Mouse (Mus musculus): ENCODE data around the gene Urod. TPM values are rescaled to one million over a fixed set of nuclear protein-coding genes. Genes with fewer than 3 reads are reported as not detected.

Gene Urod
- total RNA-seq, 2 experiments from 2014 or later = 59.1 to 69.1 TPM

DNA sequence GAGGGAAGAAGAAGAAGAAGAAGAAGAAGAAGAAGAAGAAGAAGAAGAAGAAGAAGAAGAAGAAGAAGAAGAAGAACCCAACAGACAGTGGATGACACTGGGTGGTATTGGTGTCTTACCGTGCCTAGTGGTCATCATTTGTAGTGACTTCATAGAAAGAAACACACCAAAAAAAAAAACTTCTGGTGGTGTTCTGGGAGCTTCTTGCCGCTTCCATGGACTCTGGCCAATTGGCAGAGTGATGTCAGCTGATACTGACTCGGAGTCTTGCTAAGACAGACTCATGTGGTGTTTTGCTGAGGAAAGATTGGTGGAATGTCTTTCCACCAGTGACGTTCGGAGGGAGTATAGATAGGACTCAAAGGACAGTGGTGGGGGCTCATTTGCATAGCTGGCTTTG, 16.0 kb upstream of the Urod start:
- DNase-seq = no peak
- intact Hi-C loops (cut with DNase I) = no loop called here
- no peak for TF ChIP-seq CTCF (IDR thresholded peaks at IDR 0.05)
- H3K27ac ChIP-seq = no peak overlapping the region
- no peak overlapping the region for H3K4me3 ChIP-seq

DNA sequence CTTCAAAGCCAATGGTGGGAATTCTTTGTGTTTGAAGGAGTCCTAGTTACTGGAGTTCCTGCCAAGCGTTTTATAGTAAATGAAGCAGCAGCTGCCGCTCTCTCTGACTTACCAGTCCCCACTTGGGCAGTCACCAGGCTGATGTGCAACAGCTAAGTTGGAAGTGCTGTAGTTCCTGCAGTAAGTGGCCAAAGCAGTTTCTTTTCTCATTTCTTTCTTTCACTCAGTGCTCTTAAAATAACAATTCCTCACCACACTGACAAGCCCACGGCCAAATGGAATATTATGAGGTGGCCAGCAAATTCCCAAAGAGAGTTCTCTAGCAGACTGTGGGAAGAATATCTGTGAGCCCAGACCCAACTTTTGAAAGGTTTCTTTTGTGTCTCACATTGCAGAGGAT, 12.8 kb upstream of the Urod start:
- Histone ChIP-seq H3K4me3 (no peak overlapping the region), H3K27ac (peak overlapping the region; percentile 31; the same call in 1 of the 2 replicates)
- no peak for DNase-seq
- no peak for TF ChIP-seq CTCF (IDR thresholded peaks at IDR 0.05)
- intact Hi-C loops (cut with DNase I) = loop anchor here (10.0 kb wide), 1 partner anchor 208 kb away; no protein-coding TSS in a partner anchor

- intact Hi-C loops (cut with DNase I) = loop anchor here (10.0 kb wide), 1 partner anchor 209 kb away; no protein-coding TSS in a partner anchor
- no peak overlapping the region for H3K27ac ChIP-seq
- H3K4me3 ChIP-seq = no peak overlapping the region
- DNase-seq = no peak
- TF ChIP-seq CTCF (IDR thresholded peaks at IDR 0.05) = no peak
Measured at GRCm38 (mm10) chr4:117005611-117006400, 11.6 kb upstream of the Urod start.

GRCm38 (mm10) chr4:117004649-117005048, 10.4 kb upstream of the Urod start:
- H3K4me3 ChIP-seq = no peak overlapping the region
- no peak for DNase-seq
- no peak overlapping the region for H3K27ac ChIP-seq
- intact Hi-C loops (cut with DNase I) = loop anchor here (5.0 to 10.0 kb wide), 2 partner anchors 118 to 210 kb away; no protein-coding TSS in a partner anchor
- no peak for TF ChIP-seq CTCF (IDR thresholded peaks at IDR 0.05)

DNA sequence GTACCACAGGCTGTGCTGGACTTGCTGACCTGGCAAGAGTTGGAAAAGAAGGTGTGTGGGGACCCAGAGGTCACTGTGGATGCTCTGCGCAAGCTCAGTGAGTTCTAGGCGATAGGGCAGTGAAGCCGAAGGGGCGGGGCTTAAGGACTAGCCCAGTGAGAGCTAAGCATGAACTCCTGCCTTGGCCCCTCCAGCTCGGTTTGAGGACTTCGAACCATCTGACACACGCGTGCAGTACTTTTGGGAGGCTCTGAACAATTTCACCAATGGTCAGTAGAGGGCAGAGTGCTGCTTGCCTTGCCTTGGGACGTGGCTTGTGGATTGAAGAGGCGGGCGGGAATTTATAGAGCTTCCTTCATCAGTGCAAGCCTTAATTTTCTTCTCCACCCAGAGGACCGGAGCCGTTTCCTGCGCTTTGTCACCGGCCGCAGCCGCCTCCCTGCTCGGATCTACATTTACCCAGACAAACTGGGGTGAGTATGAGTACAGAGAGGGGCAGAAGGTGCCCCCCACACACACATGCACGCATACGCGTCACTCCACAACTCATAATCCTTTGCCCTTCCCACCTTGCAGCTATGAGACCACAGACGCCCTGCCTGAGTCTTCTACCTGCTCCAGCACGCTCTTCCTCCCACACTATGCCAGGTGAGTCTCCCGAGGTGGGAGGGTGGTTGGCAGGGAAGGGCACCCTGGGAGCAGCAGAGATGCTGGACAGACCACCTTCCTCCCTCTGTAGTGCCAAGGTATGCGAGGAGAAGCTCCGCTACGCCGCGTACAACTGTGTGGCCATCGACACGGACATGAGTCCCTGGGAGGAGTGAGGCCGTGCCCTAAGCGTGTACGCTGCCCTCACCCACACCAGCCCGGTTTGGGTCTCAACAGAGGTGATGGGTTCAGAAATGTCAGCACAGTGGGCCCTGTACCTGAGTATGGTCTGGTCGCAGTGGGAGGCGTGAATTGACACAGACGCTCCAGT, 8.6 kb upstream of the Urod start:
- Histone ChIP-seq H3K27ac (no peak overlapping the region), H3K4me3 (no peak overlapping the region)
- DNase-seq = peak; percentile 57
- intact Hi-C loops (cut with DNase I) = loop anchor here (2.0 to 10.0 kb wide), 3 partner anchors 119 to 212 kb away; no protein-coding TSS in a partner anchor
- peak; percentile 81 for TF ChIP-seq CTCF (IDR thresholded peaks at IDR 0.05)

DNA sequence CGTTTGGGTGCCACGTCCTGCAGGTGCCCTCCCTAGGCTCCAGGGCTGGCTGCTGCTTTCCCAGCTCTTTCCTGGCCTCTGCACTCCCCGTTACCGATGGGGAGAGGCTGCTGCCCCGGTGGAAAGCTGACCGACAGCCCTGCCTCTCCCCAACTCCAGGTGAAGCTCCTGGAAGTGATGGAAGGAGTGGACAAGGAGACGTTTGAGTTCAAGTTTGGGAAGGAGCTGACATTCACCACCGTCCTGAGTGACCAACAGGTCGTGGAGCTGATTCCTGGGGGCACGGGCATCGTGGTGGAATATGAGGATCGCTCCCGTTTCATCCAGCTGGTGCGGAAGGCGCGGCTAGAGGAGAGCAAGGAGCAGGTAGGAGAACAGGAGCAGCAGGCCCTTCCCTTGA, 7.7 kb upstream of the Urod start:
- intact Hi-C loops (cut with DNase I) = loop anchor here (2.0 to 10.0 kb wide), 3 partner anchors 120 to 213 kb away; no protein-coding TSS in a partner anchor
- TF ChIP-seq CTCF (IDR thresholded peaks at IDR 0.05) = no peak
- Histone ChIP-seq H3K4me3 (no peak overlapping the region), H3K27ac (no peak overlapping the region)
- DNase-seq = no peak

- no peak for DNase-seq
- Histone ChIP-seq H3K4me3 (no peak overlapping the region), H3K27ac (no peak overlapping the region)
- intact Hi-C loops (cut with DNase I) = loop anchor here (5.0 to 10.0 kb wide), 2 partner anchors 123 to 215 kb away; no protein-coding TSS in a partner anchor
- no peak for TF ChIP-seq CTCF (IDR thresholded peaks at IDR 0.05)
Measured at GRCm38 (mm10) chr4:116999513-117000154, 5.4 kb upstream of the Urod start.

DNA sequence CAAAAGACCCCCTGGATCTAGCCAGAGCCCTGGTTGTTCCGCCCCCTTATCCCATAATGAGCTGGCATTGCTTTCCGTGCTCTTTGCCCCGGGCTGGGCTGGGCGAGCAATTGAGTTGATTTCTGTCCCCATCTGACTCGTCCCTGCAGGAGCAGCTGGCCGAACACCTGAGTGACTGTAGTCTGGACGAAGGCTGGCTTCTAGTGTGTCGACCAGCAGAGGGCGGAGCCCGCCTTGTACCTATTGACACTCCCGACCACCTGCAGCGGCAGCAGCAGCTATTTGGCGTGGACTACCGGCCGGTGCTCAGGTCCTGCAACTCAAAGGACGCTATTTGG, 1.6 kb upstream of the Urod start:
- H3K27ac ChIP-seq = peak overlapping the region; percentile 95
- intact Hi-C loops (cut with DNase I) = no loop called here

DNA sequence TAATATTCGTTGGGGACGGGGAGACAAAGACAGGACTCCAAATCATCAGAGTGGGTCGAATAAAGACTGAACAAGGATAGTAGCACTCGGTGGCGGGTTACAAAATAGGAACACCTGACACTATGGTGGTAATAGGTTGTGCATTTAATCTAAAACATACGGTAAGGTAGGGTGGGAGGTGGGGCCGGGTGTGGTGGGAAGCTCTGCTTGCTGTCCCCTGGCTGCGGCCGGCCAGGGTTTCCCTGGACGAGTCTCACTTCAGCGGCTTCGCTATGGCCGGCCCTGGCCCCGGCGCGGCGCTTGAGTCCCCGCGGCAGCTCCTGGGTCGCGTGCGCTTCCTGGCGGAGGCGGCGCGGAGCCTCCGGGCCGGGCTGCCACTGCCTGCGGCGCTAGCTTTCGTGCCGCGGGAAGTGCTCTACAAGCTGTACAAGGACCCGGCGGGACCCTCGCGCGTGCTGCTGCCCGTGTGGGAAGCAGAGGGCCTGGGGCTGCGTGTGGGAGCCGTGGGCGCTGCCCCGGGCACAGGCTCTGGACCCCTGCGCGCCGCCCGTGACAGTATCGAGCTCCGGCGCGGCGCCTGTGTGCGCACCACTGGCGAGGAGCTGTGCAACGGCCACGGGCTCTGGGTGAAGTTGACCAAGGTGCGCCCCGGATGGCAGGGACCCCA, 1.1 kb upstream of the Urod start, which contains the start of gene Hectd3:
Hectd3 (plus strand) TSS at position 187 of the 667 bp plus-strand sequence.
- intact Hi-C loops (cut with DNase I) = no loop called here
- DNase-seq = peak; percentile 81
- Histone ChIP-seq H3K27ac (peak within 1 kb of the TSS; percentile 95), H3K4me3 (peak within 1 kb of the TSS; percentile 86)
- peak; percentile 41 for TF ChIP-seq CTCF (IDR thresholded peaks at IDR 0.05)

More for the DNA sequence above, 1.6 kb upstream of the Urod start:
- peak; percentile 52 for TF ChIP-seq CTCF (IDR thresholded peaks at IDR 0.05)
- peak overlapping the region; percentile 86 for H3K4me3 ChIP-seq
- peak; percentile 66 for DNase-seq

DNA sequence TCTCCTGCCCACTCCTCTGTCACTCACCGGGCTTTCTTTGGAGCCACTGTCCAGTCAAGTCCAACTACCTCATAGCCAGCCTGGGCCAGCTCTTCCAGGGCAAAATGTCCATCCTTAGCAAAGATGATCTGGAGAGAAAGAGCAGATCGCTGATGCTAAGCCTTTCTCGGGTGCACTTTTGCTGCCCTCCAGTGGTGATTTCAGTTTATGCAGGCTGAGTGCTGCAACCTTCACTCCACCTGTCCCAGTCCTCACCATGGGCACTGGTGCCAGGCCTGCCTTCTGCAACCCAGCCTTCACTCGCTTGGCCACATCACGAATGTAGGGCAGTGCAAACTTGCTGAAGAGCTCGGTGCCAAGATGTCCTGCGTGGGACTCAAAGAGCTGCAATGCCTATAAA, 2.8 kb downstream of the Urod start:
- H3K4me3 ChIP-seq = no peak overlapping the region
- no peak overlapping the region for H3K27ac ChIP-seq
- peak; percentile 97 for TF ChIP-seq CTCF (IDR thresholded peaks at IDR 0.05)
- peak; percentile 85 for DNase-seq
- intact Hi-C loops (cut with DNase I) = loop anchor here (5.0 kb wide), 1 partner anchor 274 kb away; no protein-coding TSS in a partner anchor

DNA sequence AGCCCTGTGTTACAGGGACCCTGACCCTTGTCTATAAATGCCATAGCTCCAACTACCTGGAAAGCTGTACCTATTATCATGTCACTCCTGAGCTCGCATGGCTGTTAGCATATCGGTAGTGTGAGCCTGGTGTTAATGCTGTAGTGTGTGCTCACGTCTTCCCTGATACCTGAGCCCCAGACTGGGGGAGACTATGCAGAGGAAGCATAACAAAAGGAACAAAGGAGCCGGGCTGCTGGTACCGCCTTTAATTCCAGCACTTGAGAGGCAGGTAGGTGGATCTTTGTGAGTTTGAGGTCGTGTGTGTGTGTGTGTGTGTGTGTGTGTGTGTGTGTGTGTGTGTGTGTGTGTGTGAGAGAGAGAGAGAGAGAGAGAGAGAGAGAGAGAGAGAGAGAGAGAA, 4.5 kb downstream of the Urod start:
- no peak overlapping the region for H3K27ac ChIP-seq
- DNase-seq = no peak
- intact Hi-C loops (cut with DNase I) = loop anchor here (5.0 kb wide), 1 partner anchor 272 kb away; no protein-coding TSS in a partner anchor
- no peak for TF ChIP-seq CTCF (IDR thresholded peaks at IDR 0.05)
- H3K4me3 ChIP-seq = no peak overlapping the region

GRCm38 (mm10) chr4:116987122-116987456, 7.1 kb downstream of the Urod start:
- intact Hi-C loops (cut with DNase I) = no loop called here
- Histone ChIP-seq H3K27ac (no peak overlapping the region), H3K4me3 (no peak overlapping the region)
- TF ChIP-seq CTCF (IDR thresholded peaks at IDR 0.05) = no peak
- no peak for DNase-seq
